Mouse (Mus musculus) liver, embryonic 13.5 days (tissue): ENCODE data around the gene Syncrip. TPM values are rescaled to one million over a fixed set of nuclear protein-coding genes. Genes with fewer than 3 reads are reported as not detected.
"Not testable (repeated sequence)": the region's sequence is repeated elsewhere in the genome, so short reads cannot be mapped to it uniquely, and the experiment has no call there.

ENCODE experiments used
- ATAC-seq: fragments of 200-750 bp; cut with Nextera tagmentation; 2 replicates; pipeline ENCODE4 v1.8.0; 2017; ENCODE audit warnings: low read depth, mild to moderate bottlenecking, moderate number of reproducible peaks, moderate library complexity
- DNase-seq: peaks from one replicate; pipeline ENCODE4 v3.0.0; 2022
- H3K27ac ChIP-seq: fragments of 300-500 bp; sonication (generic); 2 replicates; pipeline ENCODE4 v1.5.1; 2015; ENCODE audit warnings: moderate library complexity, mild to moderate bottlenecking, inconsistent platforms
- H3K27me3 ChIP-seq: fragments of 300-500 bp; sonication (generic); 2 replicates; pipeline ENCODE4 v1.6.1; 2015; ENCODE audit warnings: mild to moderate bottlenecking, inconsistent platforms
- H3K36me3 ChIP-seq: fragments of 300-500 bp; sonication (generic); 2 replicates; pipeline ENCODE4 v1.6.1; 2015; ENCODE audit warnings: mild to moderate bottlenecking, inconsistent platforms
- H3K4me1 ChIP-seq: fragments of 300-500 bp; sonication (generic); replicated peaks from 2 replicates; pipeline ENCODE4 v1.6.1; 2015; ENCODE audit warnings: inconsistent platforms
- H3K4me2 ChIP-seq: fragments of 300-500 bp; sonication (generic); 2 replicates; pipeline ENCODE4 v1.6.1; 2015; ENCODE audit warnings: inconsistent platforms, mild to moderate bottlenecking, moderate library complexity
- H3K4me3 ChIP-seq: fragments of 300-500 bp; sonication (generic); replicated peaks from 2 replicates; pipeline ENCODE4 v1.5.1; 2015; ENCODE audit warnings: mild to moderate bottlenecking, inconsistent platforms
- H3K9ac ChIP-seq: fragments of 300-500 bp; sonication (generic); 2 replicates; pipeline ENCODE4 v1.6.1; 2015; ENCODE audit warnings: mild to moderate bottlenecking, inconsistent platforms
- H3K9me3 ChIP-seq: fragments of 300-500 bp; sonication (generic); replicated peaks from 2 replicates; pipeline ENCODE4 v1.6.1; 2016; ENCODE audit warnings: inconsistent platforms
- whole genome bisulfite sequencing: fragments of 180-500 bp; shearing (Covaris S2); methylation state at CpG from one replicate; pipeline ENCODE4 v1.1.7; 2015; ENCODE audit not compliant: insufficient replicate concordance; 5-methylcytosine and 5-hydroxymethylcytosine counted together
- polyA plus RNA-seq: library from polyadenylated mRNA; unstranded; fragments of >200 nt; fragmentation: Nextera tagmentation; extraction: Ambion mirVana; gene quantifications from 2 replicates; pipeline ENCODE4 v1.2.1, GENCODE M21; 2015

Syncrip gene
- polyA plus RNA-seq, 1 experiment from 2014 or later, result 52.5 TPM

- peak; percentile 27 for DNase-seq
- under 1% methylated on average over 73 of the region's 78 CpGs for WGBS
Measured at GRCm38 (mm10) chr9:88481061-88481790, 1.1 kb downstream of the Syncrip start.

GRCm38 (mm10) chr9:88480120-88480519, 2.3 kb downstream of the Syncrip start:
- 0% methylated on average over 1 of the region's 1 CpGs for WGBS
- ATAC-seq (no peak), DNase-seq (no peak)
- no peak overlapping the region for H3K27ac ChIP-seq
- no peaks in the 10 kb centered on the region for H3K9me3 ChIP-seq
- peak overlapping the region; percentile 98 for H3K9ac ChIP-seq
- peak overlapping the region; percentile 97 for H3K4me2 ChIP-seq
- peaks cover 43% of the 10 kb centered on the region for H3K4me1 ChIP-seq
- peaks cover 6% of the 10 kb centered on the region; the same call in 1 of the 2 replicates for H3K27me3 ChIP-seq
- peaks cover 38% of the 10 kb centered on the region for H3K36me3 ChIP-seq
- peak overlapping the region; percentile 98 for H3K4me3 ChIP-seq

More at GRCm38 (mm10) chr9:88481061-88481790, 1.1 kb downstream of the Syncrip start:
- peak overlapping the region; percentile 98 for H3K9ac ChIP-seq
- peaks cover 29% of the 10 kb centered on the region for H3K36me3 ChIP-seq
- ATAC-seq, result peak; percentile 34
- peaks cover 43% of the 10 kb centered on the region for H3K4me1 ChIP-seq
- peak overlapping the region; percentile 95 for H3K27ac ChIP-seq
- H3K27me3 ChIP-seq, result peaks cover 6% of the 10 kb centered on the region; the same call in 1 of the 2 replicates
- peak overlapping the region; percentile 98 for H3K4me3 ChIP-seq
- peak overlapping the region; percentile 97 for H3K4me2 ChIP-seq
- no peaks in the 10 kb centered on the region for H3K9me3 ChIP-seq

- Histone ChIP-seq H3K4me2 (no peak overlapping the region), H3K27ac (no peak overlapping the region), H3K9ac (no peak overlapping the region), H3K36me3 (peaks cover 67% of the 10 kb centered on the region), H3K4me1 (peaks cover 20% of the 10 kb centered on the region), H3K27me3 (no peaks in the 10 kb centered on the region), H3K9me3 (no peaks in the 10 kb centered on the region), H3K4me3 (no peak overlapping the region)
- DNase-seq (no peak), ATAC-seq (no peak)
- WGBS, result 66% methylated on average over 1 of the region's 1 CpGs
Measured at GRCm38 (mm10) chr9:88476138-88476537, 6.2 kb downstream of the Syncrip start.

- H3K4me3 ChIP-seq, H3K27me3 ChIP-seq, ATAC-seq, H3K4me2 ChIP-seq, H3K9me3 ChIP-seq, H3K9ac ChIP-seq, DNase-seq, H3K27ac ChIP-seq, H3K4me1 ChIP-seq: not testable (repeated sequence)
- WGBS, result 80% methylated on average over 4 of the region's 4 CpGs
- H3K36me3 ChIP-seq, result peaks cover 58% of the 10 kb centered on the region
Measured at GRCm38 (mm10) chr9:88461017-88461416, 21.4 kb downstream of the Syncrip start.

GRCm38 (mm10) chr9:88439991-88440390, 42.4 kb downstream of the Syncrip start:
- Histone ChIP-seq H3K9me3 (no peaks in the 10 kb centered on the region), H3K27me3 (no peaks in the 10 kb centered on the region), H3K4me1 (peaks cover 31% of the 10 kb centered on the region), H3K4me2 (peak overlapping the region; percentile 85), H3K9ac (no peak overlapping the region), H3K36me3 (peaks cover 4% of the 10 kb centered on the region; the same call in 1 of the 2 replicates), H3K27ac (no peak overlapping the region), H3K4me3 (peak overlapping the region; percentile 70)
- 26% methylated on average over 5 of the region's 5 CpGs for WGBS
- ATAC-seq (no peak), DNase-seq (no peak)

GRCm38 (mm10) chr9:88439238-88439600, 43.2 kb downstream of the Syncrip start:
- H3K27me3 ChIP-seq, result no peaks in the 10 kb centered on the region
- peaks cover 31% of the 10 kb centered on the region for H3K4me1 ChIP-seq
- DNase-seq (no peak), ATAC-seq (no peak)
- H3K4me3 ChIP-seq, result peak overlapping the region; percentile 70
- peak overlapping the region; percentile 84 for H3K9ac ChIP-seq
- H3K27ac ChIP-seq, result peak overlapping the region; percentile 90
- H3K4me2 ChIP-seq, result peak overlapping the region; percentile 85
- H3K36me3 ChIP-seq, result no peaks in the 10 kb centered on the region
- H3K9me3 ChIP-seq, result no peaks in the 10 kb centered on the region
- WGBS, result under 1% methylated on average over 17 of the region's 17 CpGs

GRCm38 (mm10) chr9:88438555-88439237, 43.7 kb downstream of the Syncrip start, which contains the start of gene Snx14:
Gene Snx14, minus strand, starts transcription at chr9:88438958.
- Histone ChIP-seq H3K9me3 (no peaks in the 10 kb centered on the region), H3K4me2 (peak within 1 kb of the TSS; percentile 85), H3K4me1 (peaks cover 31% of the 10 kb centered on the region), H3K36me3 (no peaks in the 10 kb centered on the region), H3K27ac (peak within 1 kb of the TSS; percentile 90), H3K4me3 (peak within 1 kb of the TSS; percentile 70), H3K9ac (peak within 1 kb of the TSS; percentile 84), H3K27me3 (no peaks in the 10 kb centered on the region)
- ATAC-seq (peak; percentile 96), DNase-seq (peak; percentile 93)
- under 1% methylated on average over 62 of the region's 62 CpGs for WGBS

GRCm38 (mm10) chr9:88438237-88438554, 44.2 kb downstream of the Syncrip start:
- peak overlapping the region; percentile 70 for H3K4me3 ChIP-seq
- peak overlapping the region; percentile 90 for H3K27ac ChIP-seq
- ATAC-seq (peak; percentile 15), DNase-seq (no peak)
- peak overlapping the region; percentile 84 for H3K9ac ChIP-seq
- H3K27me3 ChIP-seq, result no peaks in the 10 kb centered on the region
- H3K4me2 ChIP-seq, result peak overlapping the region; percentile 85
- no peaks in the 10 kb centered on the region for H3K9me3 ChIP-seq
- no peaks in the 10 kb centered on the region for H3K36me3 ChIP-seq
- peaks cover 31% of the 10 kb centered on the region for H3K4me1 ChIP-seq
- 1% methylated on average over 15 of the region's 15 CpGs for WGBS

- ATAC-seq (no peak), DNase-seq (no peak)
- Histone ChIP-seq H3K36me3 (no peaks in the 10 kb centered on the region), H3K27ac (peak overlapping the region; percentile 90), H3K9ac (peak overlapping the region; percentile 84), H3K4me1 (peaks cover 31% of the 10 kb centered on the region), H3K9me3 (no peaks in the 10 kb centered on the region), H3K4me2 (peak overlapping the region; percentile 85), H3K4me3 (peak overlapping the region; percentile 70), H3K27me3 (no peaks in the 10 kb centered on the region)
- WGBS, result 34% methylated on average over 10 of the region's 10 CpGs
Measured at GRCm38 (mm10) chr9:88437342-88438236, 44.8 kb downstream of the Syncrip start.

- no peaks in the 10 kb centered on the region for H3K4me1 ChIP-seq
- H3K36me3 ChIP-seq, result peaks cover 14% of the 10 kb centered on the region
- H3K4me2 ChIP-seq, result no peak overlapping the region
- ATAC-seq, result no peak
- H3K27ac ChIP-seq, result no peak overlapping the region
- WGBS, result 54% methylated on average over 2 of the region's 2 CpGs
- DNase-seq, result no peak
- H3K4me3 ChIP-seq, result no peak overlapping the region
- no peaks in the 10 kb centered on the region for H3K27me3 ChIP-seq
- H3K9ac ChIP-seq, result no peak overlapping the region
- no peaks in the 10 kb centered on the region for H3K9me3 ChIP-seq
Measured at GRCm38 (mm10) chr9:88424356-88424755, 58.0 kb downstream of the Syncrip start.

- Histone ChIP-seq H3K4me1 (no peaks in the 10 kb centered on the region), H3K9ac (no peak overlapping the region), H3K36me3 (peaks cover 14% of the 10 kb centered on the region), H3K27me3 (no peaks in the 10 kb centered on the region), H3K4me3 (no peak overlapping the region), H3K9me3 (no peaks in the 10 kb centered on the region), H3K4me2 (no peak overlapping the region), H3K27ac (no peak overlapping the region)
- WGBS, result 81% methylated on average over 4 of the region's 4 CpGs
- no peak for DNase-seq
- ATAC-seq, result no peak
Measured at GRCm38 (mm10) chr9:88422428-88422827, 59.9 kb downstream of the Syncrip start.
